Mouse (Mus musculus): Measurements from ENCODE around the gene Acsm3.

Gene Acsm3

DNA sequence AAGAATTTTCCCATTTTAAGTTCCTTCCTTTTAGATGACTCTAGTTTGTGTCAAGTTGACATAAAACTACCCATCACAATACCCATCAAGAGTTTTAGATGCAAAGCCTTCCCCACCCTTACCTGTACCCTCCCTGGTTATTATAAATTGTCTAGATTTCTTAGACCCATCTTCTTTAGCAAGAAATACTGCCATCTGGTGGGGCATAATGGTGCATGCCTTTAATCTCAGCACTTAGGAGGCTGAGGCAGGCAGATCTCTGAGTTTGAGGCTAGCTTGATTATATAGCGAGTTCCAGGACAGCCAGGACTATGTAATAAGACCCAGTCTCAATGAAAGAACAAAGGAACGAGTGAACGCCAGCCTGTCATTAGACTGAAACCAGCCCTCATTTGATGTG lies 39.8 kb downstream of the Acsm3 start:
- DNase-seq (ENCODE audit: low spot score): no peak

DNA sequence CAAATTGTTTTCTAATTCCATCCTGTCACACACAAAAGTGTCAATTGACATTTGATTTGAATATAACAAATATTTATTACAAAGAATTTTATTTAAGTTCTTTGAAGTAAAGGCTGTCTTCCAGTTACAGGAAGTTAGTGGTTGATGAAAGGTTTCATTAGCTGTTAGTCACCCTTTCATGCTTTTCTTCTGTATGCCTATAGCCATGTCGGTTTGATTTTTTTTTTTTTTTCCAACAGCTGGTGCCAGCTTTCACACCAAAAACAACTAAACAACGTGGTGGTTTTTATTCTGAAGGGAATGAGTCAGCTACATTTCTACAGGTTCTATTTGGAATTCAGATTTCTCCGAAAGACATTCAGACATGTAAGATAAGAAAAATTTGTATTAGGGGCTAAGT lies 40.3 kb downstream of the Acsm3 start:
- DNase-seq (ENCODE audit: low spot score): no peak

GRCm38 (mm10) chr7:119807396-119807795 lies 46.7 kb downstream of the Acsm3 start:
- no peak for DNase-seq (ENCODE audit: low spot score)

DNA sequence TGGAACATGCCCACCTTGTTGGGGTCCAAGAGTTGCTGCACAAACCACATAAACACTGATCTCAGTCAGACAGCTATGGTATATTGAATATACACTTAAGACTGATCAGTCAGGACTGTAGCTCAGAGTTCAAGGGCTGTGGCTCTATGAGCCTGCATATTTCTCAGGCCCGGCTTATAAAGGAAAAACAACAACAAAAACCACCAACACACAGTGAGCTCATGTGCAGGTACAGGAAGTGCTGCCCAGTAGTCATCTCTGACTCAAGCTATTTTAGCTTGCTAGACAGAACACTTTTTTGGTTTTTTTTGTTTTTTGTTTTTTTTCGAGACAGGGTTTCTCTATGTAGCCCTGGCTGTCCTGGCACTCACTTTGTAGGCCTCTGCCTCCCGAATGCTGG lies 48.0 kb downstream of the Acsm3 start:
- no peak for DNase-seq (ENCODE audit: low spot score)

DNA sequence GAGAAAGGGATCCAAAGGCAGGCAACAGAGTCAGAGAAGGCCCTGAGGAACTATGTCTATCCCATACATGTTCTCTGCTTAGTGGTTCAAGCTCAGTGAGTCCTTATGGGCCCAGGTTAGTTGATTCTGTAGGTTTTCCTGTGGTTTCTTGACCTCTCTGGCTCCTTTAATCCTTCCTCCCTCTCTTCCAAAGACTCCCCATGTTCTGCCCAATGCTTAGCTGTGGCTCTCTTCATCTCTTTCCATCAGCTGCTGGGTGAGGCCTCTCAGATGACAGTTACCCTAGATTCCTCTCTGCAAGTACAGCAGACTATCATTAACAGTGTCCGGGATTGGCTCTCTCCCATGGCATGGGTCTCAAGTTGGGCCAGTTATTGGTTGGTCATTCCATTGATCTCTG lies 74.6 kb downstream of the Acsm3 start:
- no peak for DNase-seq (ENCODE audit: low spot score)

DNA sequence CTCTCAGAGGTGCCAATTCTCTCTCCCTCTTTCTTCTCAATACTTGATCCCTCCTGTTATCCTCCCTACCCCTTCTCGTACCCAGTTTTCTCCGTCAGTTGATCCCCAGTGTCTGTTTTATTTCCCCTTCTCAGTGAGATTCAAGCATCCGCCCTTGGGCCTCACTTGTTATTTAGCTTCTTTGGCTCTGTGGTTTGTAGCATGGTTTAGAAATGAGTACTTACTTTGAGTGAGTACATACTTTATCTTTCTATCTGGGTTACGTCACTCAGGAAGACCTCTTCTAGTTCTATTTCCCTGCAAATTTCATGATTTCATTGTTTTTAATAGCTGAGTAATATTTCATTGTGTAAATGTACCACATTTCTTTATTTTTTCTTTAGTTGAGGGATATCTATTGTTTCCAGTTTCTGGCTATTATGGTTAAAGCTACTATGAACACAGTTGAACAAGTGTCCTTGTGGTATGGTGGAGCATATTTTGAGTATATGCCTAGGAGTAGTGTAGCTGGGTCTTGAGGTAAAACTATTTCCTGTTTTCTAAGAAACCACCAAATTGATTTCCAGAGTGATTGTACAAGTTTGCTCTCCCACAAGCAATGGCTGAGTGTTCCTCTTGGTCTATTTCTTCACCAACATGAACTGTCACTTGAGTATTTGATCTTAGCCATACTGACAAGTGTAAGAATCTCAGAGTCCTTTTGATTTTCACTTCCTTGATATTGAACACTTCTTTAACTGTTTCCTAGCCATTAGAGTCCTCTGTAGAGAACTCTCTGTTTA lies 75.5 kb downstream of the Acsm3 start:
- no peak for DNase-seq (ENCODE audit: low spot score)
